Mouse (Mus musculus) liver, adult (tissue): ENCODE measurements at regions not wholly inside any gene's neighbourhood (a gene's known extent, or its start where the extent isn't known, plus 50 kb on each side); places are given as distances from the start of the nearest gene placed in this dataset.

Experiments
- GATA4 ChIP-seq: IDR thresholded peaks from 2 replicates; pipeline ENCODE4 v1.6.1; 2014; ENCODE audit warnings: mild to moderate bottlenecking, low read length; ENCODE audit not compliant: insufficient replicate concordance

- TF ChIP-seq GATA4: no peak
Measured at GRCm38 (mm10) chr11:113180008-113180407, 398.0 kb downstream of the Sox9 start.

- no peak for TF ChIP-seq GATA4
Measured at GRCm38 (mm10) chr11:113182083-113182861, 400.2 kb downstream of the Sox9 start.

- TF ChIP-seq GATA4: no peak
Measured at GRCm38 (mm10) chr11:113183556-113183955, 401.5 kb downstream of the Sox9 start.

GRCm38 (mm10) chr11:113184095-113184494 is 402.1 kb downstream of the Sox9 start:
- TF ChIP-seq GATA4: no peak

GRCm38 (mm10) chr11:113187407-113187806 is 405.4 kb downstream of the Sox9 start:
- no peak for TF ChIP-seq GATA4

- TF ChIP-seq GATA4: no peak
Measured at GRCm38 (mm10) chr11:113188263-113188920, 406.4 kb downstream of the Sox9 start.

GRCm38 (mm10) chr11:113190006-113190405 is 408.0 kb downstream of the Sox9 start:
- no peak for TF ChIP-seq GATA4

- TF ChIP-seq GATA4: no peak
Measured at GRCm38 (mm10) chr11:113190520-113190919, 408.5 kb downstream of the Sox9 start.

GRCm38 (mm10) chr11:113191006-113191405 is 409.0 kb downstream of the Sox9 start:
- no peak for TF ChIP-seq GATA4

GRCm38 (mm10) chr11:113192086-113192856 is 410.2 kb downstream of the Sox9 start:
- TF ChIP-seq GATA4: no peak

GRCm38 (mm10) chr11:113194144-113194827 is 412.3 kb downstream of the Sox9 start:
- TF ChIP-seq GATA4: no peak
